Mouse (Mus musculus): ENCODE measurements around the gene Wasf2.
"Not testable (repeated sequence)": the region's sequence is repeated elsewhere in the genome, so short reads cannot be mapped to it uniquely, and the experiment has no call there.

Wasf2 gene

GRCm38 (mm10) chr4:133129931-133130889 is at the start of gene Wasf2:
Gene Wasf2, plus strand, starts transcription at chr4:133130505.
- DNase-seq (ENCODE audit: low spot score in 2 of 2) = peak; percentile 95 to 96

GRCm38 (mm10) chr4:133080862-133081261 is 49.4 kb upstream of the Wasf2 start:
- no peak for DNase-seq (ENCODE audit: low spot score in 2 of 2)

GRCm38 (mm10) chr4:133082216-133082773 is 48.0 kb upstream of the Wasf2 start:
- no peak for DNase-seq (ENCODE audit: low spot score in 2 of 2)

- peak; percentile 84 for DNase-seq (ENCODE audit: low spot score in 2 of 2)
These were observed 46.1 kb upstream of the Wasf2 start for GRCm38 (mm10) chr4:133083991-133084861.

GRCm38 (mm10) chr4:133085011-133085782 is 45.1 kb upstream of the Wasf2 start:
- no peak for DNase-seq (ENCODE audit: low spot score in 2 of 2)

- DNase-seq (ENCODE audit: low spot score in 2 of 2) = no peak
These were observed 44.4 kb upstream of the Wasf2 start for GRCm38 (mm10) chr4:133085783-133086342.

- no peak for DNase-seq (ENCODE audit: low spot score in 2 of 2)
These were observed 43.1 kb upstream of the Wasf2 start for GRCm38 (mm10) chr4:133087177-133087714.

- peak; percentile 79 to 84 for DNase-seq (ENCODE audit: low spot score in 2 of 2)
These were observed 42.5 kb upstream of the Wasf2 start for GRCm38 (mm10) chr4:133087835-133088234.

- no peak for DNase-seq (ENCODE audit: low spot score in 2 of 2)
These were observed 41.0 kb upstream of the Wasf2 start for GRCm38 (mm10) chr4:133089319-133089718.

- DNase-seq (ENCODE audit: low spot score in 2 of 2) = no peak
These were observed 40.5 kb upstream of the Wasf2 start for GRCm38 (mm10) chr4:133089802-133090201.

- DNase-seq (ENCODE audit: low spot score in 2 of 2) = no peak
These were observed 40.0 kb upstream of the Wasf2 start for GRCm38 (mm10) chr4:133090276-133090719.

GRCm38 (mm10) chr4:133090720-133091458 is 39.4 kb upstream of the Wasf2 start:
- peak in 1 of 2 experiments; percentile 52 for DNase-seq (ENCODE audit: low spot score in 2 of 2)

GRCm38 (mm10) chr4:133091459-133091785 is 38.9 kb upstream of the Wasf2 start:
- no peak for DNase-seq (ENCODE audit: low spot score in 2 of 2)

GRCm38 (mm10) chr4:133092453-133092901 is 37.8 kb upstream of the Wasf2 start:
- peak; percentile 63 to 65 for DNase-seq (ENCODE audit: low spot score in 2 of 2)

- no peak for DNase-seq (ENCODE audit: low spot score in 2 of 2)
These were observed 37.2 kb upstream of the Wasf2 start for GRCm38 (mm10) chr4:133093056-133093455.

- DNase-seq (ENCODE audit: low spot score in 2 of 2) = peak in 1 of 2 experiments; percentile 61
These were observed 36.7 kb upstream of the Wasf2 start for GRCm38 (mm10) chr4:133093481-133094033.

- DNase-seq (ENCODE audit: low spot score in 2 of 2) = no peak
These were observed 36.0 kb upstream of the Wasf2 start for GRCm38 (mm10) chr4:133094255-133094654.

GRCm38 (mm10) chr4:133094936-133095733 is 35.2 kb upstream of the Wasf2 start:
- peak; percentile 74 to 80 for DNase-seq (ENCODE audit: low spot score in 2 of 2)

GRCm38 (mm10) chr4:133095734-133096065 is 34.6 kb upstream of the Wasf2 start:
- DNase-seq (ENCODE audit: low spot score in 2 of 2) = not testable (repeated sequence)

Data from heart, adult 9 months (tissue).